Mouse (Mus musculus): Measurements from ENCODE around the gene Sbk2. TPM values are rescaled to one million over a fixed set of nuclear protein-coding genes. Genes with fewer than 3 reads are reported as not detected.

The Sbk2 gene
- polyA plus RNA-seq, 1 experiment: not detected

DNA sequence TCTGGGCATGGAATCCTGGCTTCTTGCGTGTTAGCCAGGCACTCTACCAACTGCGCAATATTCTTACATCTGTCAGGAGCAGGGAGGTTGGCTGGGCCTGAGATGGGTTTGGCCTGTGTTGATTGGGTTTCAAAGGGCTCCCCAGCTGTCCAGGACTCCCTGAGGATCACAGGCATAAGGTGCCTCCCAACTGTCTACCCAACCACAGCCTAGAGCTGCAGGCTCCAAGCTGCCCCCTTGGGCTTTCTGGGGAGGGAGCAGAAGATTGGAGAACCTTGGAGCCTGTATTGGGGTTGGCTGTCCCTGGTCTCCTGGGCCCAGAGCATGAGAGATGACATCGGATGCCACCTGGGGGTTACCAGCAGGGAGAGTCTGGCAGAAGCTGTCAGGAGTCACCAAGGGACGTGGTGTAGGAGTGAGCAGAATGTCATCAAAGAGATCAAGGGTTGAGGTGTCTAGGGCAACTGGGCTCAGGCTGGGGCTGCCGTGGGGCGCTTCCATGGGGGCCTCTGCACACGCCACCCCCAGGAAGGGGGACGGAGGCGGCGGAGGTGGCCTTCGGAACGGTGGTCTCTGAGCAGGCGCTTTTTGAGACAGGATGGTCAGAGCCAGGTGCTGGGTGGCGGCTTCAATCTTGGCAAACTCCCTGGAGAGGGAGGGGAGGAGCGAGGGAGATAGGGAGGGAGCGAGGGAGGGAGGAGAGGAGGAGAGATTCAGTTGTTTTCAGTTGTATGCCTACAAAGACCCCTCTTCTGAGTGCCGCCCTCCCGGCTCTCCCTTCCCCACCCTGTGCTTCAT is 65.2 kb downstream of the Sbk2 start:
- Histone ChIP-seq H3K4me1 (ENCODE audit: control insufficient read depth, insufficient read depth, low read length) (no peaks in the 10 kb centered on the region), H3K4me3 (ENCODE audit: insufficient read depth, low read length) (no peak overlapping the region), H3K27ac (ENCODE audit: insufficient read depth, low read length) (no peak overlapping the region)
- TF ChIP-seq CTCF (IDR thresholded peaks at IDR 0.05; ENCODE audit: borderline replicate concordance, insufficient read depth, low read length): no peak

DNA sequence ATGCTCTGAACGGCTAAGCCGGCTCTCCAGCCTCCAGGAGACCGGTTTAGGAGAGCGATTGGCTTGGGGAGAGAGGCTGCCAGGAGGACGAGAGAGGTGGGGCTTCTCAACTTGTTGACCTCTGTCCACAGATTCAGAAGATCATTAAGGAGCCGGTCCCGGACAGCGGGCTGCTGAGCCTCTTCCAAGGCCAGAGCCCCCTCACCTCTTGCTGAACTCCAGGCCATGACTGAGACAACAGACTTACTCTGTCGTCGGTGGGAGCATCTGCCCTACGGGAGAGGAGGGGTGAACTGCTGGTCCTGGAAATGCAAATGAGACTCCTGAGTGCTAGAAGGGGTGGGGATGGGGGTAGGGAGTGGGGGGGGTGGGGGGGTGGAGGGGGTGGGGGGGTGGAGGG is 69.0 kb downstream of the Sbk2 start:
- TF ChIP-seq CTCF (IDR thresholded peaks at IDR 0.05; ENCODE audit: borderline replicate concordance, insufficient read depth, low read length): no peak
- TF ChIP-seq POLR2A (IDR thresholded peaks at IDR 0.05; ENCODE audit: low read depth, low read length): no peak
- Histone ChIP-seq H3K4me1 (ENCODE audit: control insufficient read depth, insufficient read depth, low read length) (no peaks in the 10 kb centered on the region), H3K4me3 (ENCODE audit: insufficient read depth, low read length) (no peak overlapping the region), H3K27ac (ENCODE audit: insufficient read depth, low read length) (no peak overlapping the region)

Other genes starting within 250 kb of the Sbk2 start
- not detected in 2 replicates for gene Tmem150b, start 239.2 kb downstream of the Sbk2 start, polyA plus RNA-seq (2011; ENCODE audit: insufficient read length, low read depth, missing spikeins)
- gene Kmt5c, start 224.3 kb downstream of the Sbk2 start, polyA plus RNA-seq (2011; ENCODE audit: insufficient read length, low read depth, missing spikeins): 15.9 and 18.3 TPM in 2 replicates
- gene Cox6b2, start 211.3 kb downstream of the Sbk2 start, polyA plus RNA-seq (2011; ENCODE audit: insufficient read length, low read depth, missing spikeins): 62.2 and 87.1 TPM in 2 replicates
- not detected in 2 replicates for gene Fam71e2, start 193.1 kb downstream of the Sbk2 start, polyA plus RNA-seq (2011; ENCODE audit: insufficient read length, low read depth, missing spikeins)
- gene Il11, start 181.5 kb downstream of the Sbk2 start, polyA plus RNA-seq (2011; ENCODE audit: insufficient read length, low read depth, missing spikeins): 3.3 and 7.8 TPM in 2 replicates
- not detected in 2 replicates for gene Tmem190, start 181.5 kb downstream of the Sbk2 start, polyA plus RNA-seq (2011; ENCODE audit: insufficient read length, low read depth, missing spikeins)
- gene Tmem238, start 174.8 kb downstream of the Sbk2 start, polyA plus RNA-seq (2011; ENCODE audit: insufficient read length, low read depth, missing spikeins): 4.3 and 5.3 TPM in 2 replicates
- gene Rpl28, start 171.5 kb downstream of the Sbk2 start, polyA plus RNA-seq (2011; ENCODE audit: insufficient read length, low read depth, missing spikeins): 404 and 438 TPM in 2 replicates
- 172 and 191 TPM in 2 replicates for gene Ube2s, start 151.8 kb downstream of the Sbk2 start, polyA plus RNA-seq (2011; ENCODE audit: insufficient read length, low read depth, missing spikeins)
- not detected in 2 replicates for gene Shisa7, start 119.7 kb downstream of the Sbk2 start, polyA plus RNA-seq (2011; ENCODE audit: insufficient read length, low read depth, missing spikeins)
- 10.8 and 13.3 TPM in 2 replicates for gene Isoc2b, start 94.1 kb downstream of the Sbk2 start, polyA plus RNA-seq (2011; ENCODE audit: insufficient read length, low read depth, missing spikeins)
- 9.3 and 11.2 TPM in 2 replicates for gene Isoc2a, start 87.3 kb downstream of the Sbk2 start, polyA plus RNA-seq (2011; ENCODE audit: insufficient read length, low read depth, missing spikeins)
- gene Gm36210, start 57.9 kb downstream of the Sbk2 start, polyA plus RNA-seq (2011; ENCODE audit: insufficient read length, low read depth, missing spikeins): not detected in 2 replicates
- gene Zfp628, start 49.2 kb downstream of the Sbk2 start, polyA plus RNA-seq (2011; ENCODE audit: insufficient read length, low read depth, missing spikeins): 5.2 and 6.3 TPM in 2 replicates
- gene Nat14, start 42.4 kb downstream of the Sbk2 start, polyA plus RNA-seq (2011; ENCODE audit: insufficient read length, low read depth, missing spikeins): 4.7 and 5.5 TPM in 2 replicates
- 24.1 and 29.8 TPM in 2 replicates for gene Ssc5d, start 38.6 kb downstream of the Sbk2 start, polyA plus RNA-seq (2011; ENCODE audit: insufficient read length, low read depth, missing spikeins)
- not detected in 2 replicates for gene Sbk3, start 6.8 kb upstream of the Sbk2 start, polyA plus RNA-seq (2011; ENCODE audit: insufficient read length, low read depth, missing spikeins)
- 11.0 and 15.6 TPM in 2 replicates for gene Zfp579, start 31.8 kb upstream of the Sbk2 start, polyA plus RNA-seq (2011; ENCODE audit: insufficient read length, low read depth, missing spikeins)
- 8.7 and 10.5 TPM in 2 replicates for gene Zfp524, start 50.0 kb upstream of the Sbk2 start, polyA plus RNA-seq (2011; ENCODE audit: insufficient read length, low read depth, missing spikeins)
- gene Fiz1, start 50.3 kb upstream of the Sbk2 start, polyA plus RNA-seq (2011; ENCODE audit: insufficient read length, low read depth, missing spikeins): 23.6 and 27.5 TPM in 2 replicates
- not detected in 2 replicates for gene Gm44973, start 51.1 kb upstream of the Sbk2 start, polyA plus RNA-seq (2011; ENCODE audit: insufficient read length, low read depth, missing spikeins)
- gene Zfp865, start 56.0 kb upstream of the Sbk2 start, polyA plus RNA-seq (2011; ENCODE audit: insufficient read length, low read depth, missing spikeins): 23.4 and 29.4 TPM in 2 replicates
- gene Ccdc106, start 56.1 kb upstream of the Sbk2 start, polyA plus RNA-seq (2011; ENCODE audit: insufficient read length, low read depth, missing spikeins): 1.7 and 3.8 TPM in 2 replicates
- 1.5 and 1.8 TPM in 2 replicates for gene 4632433K11Rik, start 69.7 kb upstream of the Sbk2 start, polyA plus RNA-seq (2011; ENCODE audit: insufficient read length, low read depth, missing spikeins)
- 1.4 and 2.2 TPM in 2 replicates for gene Zfp784, start 74.0 kb upstream of the Sbk2 start, polyA plus RNA-seq (2011; ENCODE audit: insufficient read length, low read depth, missing spikeins)
- gene Zfp580, start 87.1 kb upstream of the Sbk2 start, polyA plus RNA-seq (2011; ENCODE audit: insufficient read length, low read depth, missing spikeins): 11.8 and 18.1 TPM in 2 replicates
- gene U2af2, start 97.7 kb upstream of the Sbk2 start, polyA plus RNA-seq (2011; ENCODE audit: insufficient read length, low read depth, missing spikeins): 193 and 210 TPM in 2 replicates
- 66.2 and 69.3 TPM in 2 replicates for gene Epn1, start 115.8 kb upstream of the Sbk2 start, polyA plus RNA-seq (2011; ENCODE audit: insufficient read length, low read depth, missing spikeins)
- gene Rfpl4, start 152.5 kb upstream of the Sbk2 start, polyA plus RNA-seq (2011; ENCODE audit: insufficient read length, low read depth, missing spikeins): not detected in 2 replicates
- 0.57 TPM in 1 of 2 replicates, not detected in the other for gene Rasl2-9, start 161.5 kb upstream of the Sbk2 start, polyA plus RNA-seq (2011; ENCODE audit: insufficient read length, low read depth, missing spikeins)
- gene Vmn1r55, start 185.3 kb upstream of the Sbk2 start, polyA plus RNA-seq (2011; ENCODE audit: insufficient read length, low read depth, missing spikeins): 0.04 TPM in 1 of 2 replicates, not detected in the other
- gene Vmn1r56, start 232.3 kb upstream of the Sbk2 start, polyA plus RNA-seq (2011; ENCODE audit: insufficient read length, low read depth, missing spikeins): not detected in 2 replicates

Measured in embryonic fibroblast, embryonic 13.5 days (primary cell).